Mouse (Mus musculus) spleen, adult 12 weeks (tissue): ENCODE results near the gene Aatf.

Source experiments
- DNase-seq: peaks from one replicate; pipeline ENCODE4 v3.0.0; 2022; ENCODE audit warnings: low spot score

The Aatf gene

DNA sequence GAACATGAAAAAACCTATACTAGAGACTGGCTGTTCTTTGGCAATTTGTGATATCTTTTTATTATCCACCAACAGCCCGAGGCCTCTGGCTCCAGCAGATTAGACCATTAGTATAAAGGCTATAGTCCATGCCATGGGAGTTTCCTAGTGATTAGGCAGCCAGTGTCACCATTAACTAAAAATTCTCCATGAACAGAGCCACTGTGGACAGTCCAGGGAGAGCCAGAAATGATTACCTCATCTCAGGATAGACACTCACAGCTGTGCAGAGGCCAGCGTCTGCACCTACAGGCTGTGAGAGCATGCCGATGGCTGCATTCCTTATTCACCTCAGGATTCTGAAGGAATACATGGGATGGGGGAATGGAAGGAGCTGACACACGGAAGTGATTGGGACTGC, 140.2 kb downstream of the Aatf start:
- DNase-seq = no peak
